Mouse (Mus musculus) CD8-positive naive resting alpha-beta T cell, adult 2 months (primary cell): Measurements from ENCODE around the gene Foxp4.
"Not testable (repeated sequence)": the region's sequence is repeated elsewhere in the genome, so short reads cannot be mapped to it uniquely, and the experiment has no call there.

Experiments
- DNase-seq, 2 experiments: peaks; one replicate each; pipeline ENCODE4 v3.0.0; 2022; ENCODE audit warnings: low read depth in 2 of 2, low spot score in 2 of 2

Foxp4 gene

GRCm38 (mm10) chr17:47855544-47855943 lies 68.9 kb downstream of the Foxp4 start:
- DNase-seq: no peak

DNA sequence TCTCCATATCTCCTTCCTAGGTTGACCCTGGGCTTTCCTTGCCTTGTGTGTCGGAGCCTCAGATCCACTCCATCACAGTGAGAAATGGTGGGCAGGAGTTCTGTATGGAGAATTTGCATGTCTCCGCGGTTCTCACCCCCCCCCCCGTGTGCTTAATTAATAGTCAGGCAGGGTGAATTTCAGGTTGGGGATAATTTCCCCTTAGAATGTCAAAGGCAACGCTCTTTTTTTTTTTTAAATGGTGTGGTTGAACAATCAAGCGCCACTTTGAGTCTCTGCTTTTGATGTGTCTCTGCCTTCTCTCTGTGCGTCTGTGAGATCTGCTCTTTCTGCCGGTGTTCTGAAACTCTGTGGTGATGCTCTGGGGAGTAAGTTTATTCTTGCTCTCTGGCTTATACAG lies 69.5 kb downstream of the Foxp4 start:
- no peak for DNase-seq

DNA sequence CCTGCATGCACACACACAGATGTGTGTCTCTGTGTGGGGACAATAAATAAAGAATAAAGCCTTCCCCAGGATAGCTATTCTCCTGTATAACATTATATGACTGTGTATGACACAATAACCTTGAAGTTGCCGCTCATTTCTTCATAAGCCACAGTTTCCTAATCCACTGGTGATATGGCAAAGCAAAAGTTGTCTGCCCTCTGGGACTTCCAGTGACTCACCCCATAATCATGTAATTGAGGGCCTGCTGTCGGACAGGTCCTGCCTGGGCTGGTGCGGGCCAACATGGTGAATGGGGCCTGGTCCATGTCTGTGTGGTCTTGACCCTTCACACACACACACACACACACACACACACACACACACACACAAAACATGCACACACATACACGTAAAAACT lies 70.7 kb downstream of the Foxp4 start:
- DNase-seq: no peak

- DNase-seq: no peak
Measured at GRCm38 (mm10) chr17:47853336-47853735, 71.1 kb downstream of the Foxp4 start.

DNA sequence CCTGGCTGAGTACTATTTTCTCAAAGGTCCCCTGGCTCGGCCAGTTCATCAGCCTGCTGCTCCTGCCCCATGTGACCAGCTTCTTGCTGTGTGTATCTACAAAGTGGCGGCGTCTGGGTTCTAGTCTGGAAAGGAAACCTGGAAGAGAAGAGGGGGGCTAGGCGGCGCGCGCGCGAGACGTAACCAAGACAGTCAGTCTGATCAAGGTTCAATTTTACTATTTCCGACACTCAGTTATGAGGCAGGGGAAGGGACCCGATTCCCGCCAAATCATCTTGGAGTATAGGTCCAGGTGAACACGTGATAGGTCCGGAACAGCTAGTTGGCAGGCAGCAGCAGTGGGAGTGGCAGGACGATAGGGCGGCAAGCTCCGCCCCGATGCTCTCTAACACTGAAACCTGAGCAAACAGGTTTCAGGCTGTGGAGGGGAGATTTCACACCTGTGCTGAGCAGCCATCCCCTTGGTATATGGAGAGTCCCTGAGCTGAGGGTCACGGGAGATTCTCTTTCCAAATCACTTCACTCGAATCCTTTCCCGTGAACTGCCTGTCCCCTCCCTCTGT lies 72.6 kb downstream of the Foxp4 start:
- DNase-seq: not testable (repeated sequence)

- DNase-seq: no peak
Measured at GRCm38 (mm10) chr17:47850639-47851314, 73.7 kb downstream of the Foxp4 start.

DNA sequence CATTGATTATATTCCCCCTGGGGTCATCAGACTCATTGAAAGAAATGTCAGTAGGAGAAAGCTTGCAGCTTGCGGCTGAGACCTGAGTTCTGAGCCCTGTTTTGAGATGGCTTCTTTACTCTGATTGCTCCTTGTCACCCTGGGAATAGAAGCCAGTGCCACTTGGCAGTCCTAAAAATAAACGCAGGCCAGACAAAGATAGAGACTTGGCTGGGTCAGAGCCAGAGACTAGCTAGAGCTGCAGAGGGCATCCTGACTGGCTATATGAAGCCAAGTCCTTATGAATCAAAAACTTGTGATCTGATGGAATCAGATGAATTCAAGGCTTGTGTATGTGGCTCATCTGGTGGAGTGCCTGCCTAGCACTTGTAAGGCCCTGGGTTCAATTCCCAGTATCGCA lies 74.4 kb downstream of the Foxp4 start:
- DNase-seq: no peak

DNA sequence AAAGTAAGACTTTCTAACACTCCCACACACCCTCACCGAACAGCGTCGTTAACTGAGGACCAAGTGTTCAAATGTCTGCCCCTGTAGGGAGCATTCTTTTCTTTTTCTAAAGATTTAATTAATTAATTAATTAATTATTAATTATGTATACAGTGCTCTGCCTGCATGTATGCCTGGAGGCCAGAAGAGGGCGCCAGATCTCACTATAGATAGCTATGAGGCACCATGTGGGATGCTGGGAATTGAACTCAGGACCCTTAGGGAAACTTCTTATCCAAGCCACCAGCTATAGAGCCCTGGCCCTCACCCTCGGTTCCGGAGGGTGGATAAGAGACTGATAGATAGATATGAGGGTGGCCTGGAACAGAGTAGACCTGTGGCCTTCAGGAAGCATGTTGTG lies 76.5 kb downstream of the Foxp4 start:
- no peak for DNase-seq

- DNase-seq: no peak
Measured at GRCm38 (mm10) chr17:47845609-47846008, 78.8 kb downstream of the Foxp4 start.

DNA sequence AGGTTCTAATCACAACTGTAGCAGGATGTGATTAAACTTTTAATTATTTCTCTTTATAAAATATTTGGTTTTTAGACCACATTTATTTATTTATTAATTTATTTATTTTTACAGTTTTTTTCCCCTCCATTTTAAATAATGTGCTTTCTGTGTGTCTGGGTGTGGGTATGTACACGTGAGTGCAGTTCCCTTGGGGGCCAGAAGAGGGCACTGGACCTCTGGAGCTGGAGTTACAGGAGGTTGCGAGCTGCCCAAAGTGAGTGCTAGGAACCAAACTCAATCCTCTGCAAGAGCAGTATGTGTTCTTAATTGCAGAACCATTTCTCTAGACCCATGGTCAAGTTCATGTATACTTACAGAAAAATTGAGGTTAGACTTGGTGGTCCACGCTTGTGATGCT lies 81.0 kb downstream of the Foxp4 start:
- DNase-seq: no peak

- no peak for DNase-seq
Measured at GRCm38 (mm10) chr17:47841931-47842623, 82.4 kb downstream of the Foxp4 start.

GRCm38 (mm10) chr17:47841521-47841920 lies 82.9 kb downstream of the Foxp4 start:
- DNase-seq: no peak

GRCm38 (mm10) chr17:47837808-47838207 lies 86.6 kb downstream of the Foxp4 start:
- DNase-seq: no peak

DNA sequence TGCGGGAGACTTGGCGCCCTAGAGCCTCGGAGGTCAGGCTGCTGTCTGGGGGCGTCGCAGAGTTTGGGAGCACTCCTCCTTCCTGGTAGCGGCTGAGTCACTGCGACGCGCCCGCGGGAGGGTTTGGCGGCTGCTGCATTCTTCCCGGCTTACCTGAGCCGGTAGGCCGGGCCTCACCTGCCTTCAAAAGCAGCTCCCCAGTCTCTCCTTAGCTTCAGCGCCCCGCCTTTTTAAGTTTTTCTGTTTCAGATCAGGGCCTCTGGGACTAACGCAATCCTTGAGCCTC lies 90.0 kb downstream of the Foxp4 start, which contains the start of gene Mdfi:
Mdfi (minus strand) TSS at position 210 of the 286 bp plus-strand sequence.
- no peak for DNase-seq

DNA sequence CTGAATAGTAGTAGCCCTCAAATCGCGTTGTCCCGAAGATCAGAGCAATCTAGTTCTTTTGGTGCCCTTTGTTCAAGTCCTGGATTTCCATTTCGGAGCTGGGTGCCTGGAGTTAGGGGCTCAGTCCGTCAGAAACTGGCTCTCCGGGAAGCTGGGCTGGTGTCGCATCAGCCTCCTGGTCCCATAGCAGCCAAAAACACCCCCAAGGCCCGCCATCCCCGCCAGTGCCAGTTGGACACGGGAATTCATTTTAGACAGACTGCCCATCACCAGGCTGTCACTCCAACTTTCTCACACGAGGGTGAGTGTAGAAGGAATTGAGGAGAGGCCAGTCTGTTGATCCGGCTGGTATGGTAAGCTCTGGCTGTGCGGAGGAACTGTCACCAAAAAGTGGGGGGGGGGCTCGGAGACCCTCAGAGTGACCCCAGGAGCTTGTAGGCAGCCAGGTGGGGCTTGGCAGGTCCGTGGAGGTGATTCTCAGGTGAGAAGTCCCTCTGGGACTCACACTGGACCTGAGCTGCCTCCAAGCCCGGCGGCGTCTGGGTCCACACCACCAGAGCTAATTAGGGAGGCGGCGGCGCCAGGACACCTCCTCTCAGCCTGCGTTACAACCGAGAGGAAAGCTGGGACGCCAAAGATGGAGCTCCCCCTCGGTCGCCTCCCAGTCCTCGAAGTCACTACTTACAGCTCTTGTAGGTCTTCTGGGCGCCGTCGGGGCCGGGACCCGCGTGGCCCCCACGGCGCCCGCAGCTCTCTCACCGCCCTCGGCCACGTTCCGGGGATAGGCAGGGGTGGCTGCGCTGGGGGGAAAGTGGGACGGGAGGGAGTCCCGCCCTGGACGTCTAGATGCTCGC lies 90.6 kb downstream of the Foxp4 start:
- no peak for DNase-seq

DNA sequence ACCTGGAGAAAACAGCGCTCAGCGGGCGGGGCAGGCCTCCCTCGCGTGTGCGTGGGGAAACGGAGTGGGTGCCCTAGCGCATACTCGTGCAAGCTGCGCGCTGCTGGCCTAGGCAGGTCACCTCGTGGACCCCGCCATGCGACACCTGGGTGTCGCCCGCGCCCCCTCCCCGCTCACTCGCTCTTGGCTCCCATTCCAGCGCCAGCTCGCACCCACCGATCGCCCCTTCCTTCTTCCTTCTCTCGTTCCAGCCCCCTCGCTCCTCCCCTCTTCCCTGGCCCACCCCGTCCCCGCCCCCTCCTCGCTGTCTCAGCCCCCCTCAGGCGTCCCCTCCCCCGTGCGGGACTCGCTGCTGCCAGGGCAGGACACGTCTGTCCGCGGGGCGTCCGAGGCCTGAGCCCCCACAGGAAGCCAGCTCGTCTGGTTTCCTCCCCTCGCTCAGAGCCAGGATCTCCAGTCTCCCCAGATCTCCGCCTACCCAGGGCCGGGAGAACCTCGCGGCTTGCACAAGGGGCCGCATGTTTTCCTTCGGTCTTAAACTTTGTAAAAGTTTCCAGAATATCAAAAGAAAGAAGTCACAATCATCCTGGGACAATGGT lies 91.3 kb downstream of the Foxp4 start:
- no peak for DNase-seq

- no peak for DNase-seq
Measured at GRCm38 (mm10) chr17:47832501-47833028, 91.9 kb downstream of the Foxp4 start.

DNA sequence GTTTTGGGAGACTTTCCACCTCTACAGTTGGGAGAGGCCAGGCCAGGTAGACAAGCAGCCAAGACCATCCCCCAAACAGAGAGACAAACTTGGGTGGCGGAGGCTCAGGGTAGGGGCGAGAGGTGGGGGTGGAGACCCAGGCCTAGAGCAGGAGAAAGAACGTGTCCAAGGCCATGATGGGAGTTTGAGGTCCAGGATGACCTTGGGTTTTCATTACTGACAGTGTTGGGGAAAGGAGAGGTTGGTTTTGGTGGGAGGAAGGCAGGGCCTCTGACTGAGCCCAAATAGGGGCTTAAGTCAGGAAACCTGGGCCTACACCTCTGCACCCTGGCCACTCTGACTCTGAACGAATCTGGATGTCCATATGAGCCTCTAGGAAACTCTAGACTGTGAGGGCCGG lies 92.7 kb downstream of the Foxp4 start:
- DNase-seq: no peak

- no peak for DNase-seq
Measured at GRCm38 (mm10) chr17:47831161-47831560, 93.3 kb downstream of the Foxp4 start.

GRCm38 (mm10) chr17:47821339-47821738 lies 103.1 kb downstream of the Foxp4 start:
- no peak for DNase-seq

GRCm38 (mm10) chr17:47818038-47818725 lies 106.3 kb downstream of the Foxp4 start:
- no peak for DNase-seq
